Mouse (Mus musculus) cortical plate, adult 2 months (tissue): ENCODE measurements around the gene Insl6.

ENCODE experiments used
- CTCF ChIP-seq: fragments of 200-500 bp; IDR thresholded peaks from 2 replicates; pipeline ENCODE4 v1.5.1; 2011; ENCODE audit warnings: mild to moderate bottlenecking, control low read depth, low read length; ENCODE audit not compliant: insufficient read depth; ENCODE audit errors: extremely low read depth
- POLR2A ChIP-seq: fragments of 200-500 bp; IDR thresholded peaks from 2 replicates; pipeline ENCODE4 v1.6.1; 2011; ENCODE audit warnings: mild to moderate bottlenecking, low read length, control low read depth; ENCODE audit not compliant: insufficient read depth; ENCODE audit errors: extremely low read depth

- TF ChIP-seq POLR2A (no peak), CTCF (no peak)
Measured at GRCm38 (mm10) chr19:29312661-29313060, 12.5 kb downstream of the Insl6 start.
